Mouse (Mus musculus) limb, embryonic 11.5 days (tissue): ENCODE measurements around the gene Tnrc18. TPM values are rescaled to one million over a fixed set of nuclear protein-coding genes. Genes with fewer than 3 reads are reported as not detected.

ENCODE experiments used
- ATAC-seq: fragments of 200-750 bp; cut with Nextera tagmentation; 2 replicates; pipeline ENCODE4 v1.8.0; 2017; ENCODE audit warnings: low read depth; ENCODE audit not compliant: insufficient number of reproducible peaks, low FRiP score, low TSS enrichment
- DNase-seq: peaks from one replicate; pipeline ENCODE4 v3.0.0-alpha.2; 2015; ENCODE audit warnings: low spot score
- H3K27ac ChIP-seq: fragments of 300-500 bp; sonication (generic); replicated peaks from 2 replicates; pipeline ENCODE4 v1.5.1; 2014; ENCODE audit warnings: low read depth, mild to moderate bottlenecking, low read length
- H3K27me3 ChIP-seq: fragments of 300-500 bp; sonication (generic); 2 replicates; pipeline ENCODE4 v1.6.1; 2014; ENCODE audit warnings: mild to moderate bottlenecking, low read length, mixed read lengths; ENCODE audit not compliant: control insufficient read depth, insufficient read depth
- H3K36me3 ChIP-seq: fragments of 300-500 bp; sonication (generic); 2 replicates; pipeline ENCODE4 v1.6.1; 2014; ENCODE audit warnings: mild to moderate bottlenecking, low read length, moderate library complexity, mixed read lengths; ENCODE audit not compliant: control insufficient read depth, insufficient read depth
- H3K4me1 ChIP-seq: fragments of 300-500 bp; sonication (generic); 2 replicates; pipeline ENCODE4 v1.6.1; 2014; ENCODE audit warnings: low read length, mixed read lengths; ENCODE audit not compliant: control insufficient read depth, insufficient read depth
- H3K4me2 ChIP-seq: fragments of 300-500 bp; sonication (generic); 2 replicates; pipeline ENCODE4 v1.6.1; 2014; ENCODE audit warnings: low read depth, mild to moderate bottlenecking, moderate library complexity; ENCODE audit not compliant: severe bottlenecking
- H3K4me3 ChIP-seq: fragments of 300-500 bp; sonication (generic); 2 replicates; pipeline ENCODE4 v1.5.1; 2014; ENCODE audit warnings: low read depth, low read length
- H3K9ac ChIP-seq: fragments of 300-500 bp; sonication (generic); 2 replicates; pipeline ENCODE4 v1.6.1; 2014; ENCODE audit warnings: mild to moderate bottlenecking, low read length
- H3K9me3 ChIP-seq: fragments of 300-500 bp; sonication (generic); 2 replicates; pipeline ENCODE4 v1.6.1; 2016; ENCODE audit warnings: low read length; ENCODE audit not compliant: control insufficient read depth
- WGBS: fragments of 180-500 bp; shearing (Covaris S2); extraction: QIAGEN DNeasy Blood & Tissue Kit; methylation state at CpG from one replicate; pipeline ENCODE4 v1.1.7; 2014; 5-methylcytosine and 5-hydroxymethylcytosine counted together
- polyA plus RNA-seq: library from polyadenylated mRNA; unstranded; fragments of >200 nt; fragmentation: Nextera tagmentation; extraction: Ambion mirVana; gene quantifications from 2 replicates; pipeline ENCODE4 v1.2.1, GENCODE M21; 2014

Gene Tnrc18
- polyA plus RNA-seq, 1 experiment from 2014 or later, result 42.2 TPM

- H3K4me1 ChIP-seq, result peaks cover 21% of the 10 kb centered on the region
- DNase-seq (no peak), ATAC-seq (no peak)
- H3K9ac ChIP-seq, result no peak overlapping the region
- H3K9me3 ChIP-seq, result no peaks in the 10 kb centered on the region
- WGBS, result 39% methylated on average over 7 of the region's 7 CpGs
- no peak overlapping the region for H3K4me2 ChIP-seq
- H3K27me3 ChIP-seq, result no peaks in the 10 kb centered on the region
- no peak overlapping the region for H3K27ac ChIP-seq
- H3K4me3 ChIP-seq, result no peak overlapping the region
- peaks cover 16% of the 10 kb centered on the region for H3K36me3 ChIP-seq
These were observed 9.8 kb downstream of the Tnrc18 start for GRCm38 (mm10) chr5:142807661-142808060.

- Histone ChIP-seq H3K9ac (no peak overlapping the region), H3K27me3 (no peaks in the 10 kb centered on the region), H3K36me3 (peaks cover 9% of the 10 kb centered on the region), H3K4me1 (peaks cover 11% of the 10 kb centered on the region), H3K4me2 (no peak overlapping the region), H3K9me3 (no peaks in the 10 kb centered on the region), H3K4me3 (no peak overlapping the region), H3K27ac (no peak overlapping the region)
- ATAC-seq (no peak), DNase-seq (no peak)
- WGBS, result 90% methylated on average over 1 of the region's 1 CpGs
These were observed 13.7 kb downstream of the Tnrc18 start for GRCm38 (mm10) chr5:142803746-142804145.

- DNase-seq, result no peak
- 85% methylated on average over 4 of the region's 4 CpGs for WGBS
- no peaks in the 10 kb centered on the region for H3K27me3 ChIP-seq
- H3K27ac ChIP-seq, result no peak overlapping the region
- no peak overlapping the region for H3K4me3 ChIP-seq
- peaks cover 11% of the 10 kb centered on the region for H3K36me3 ChIP-seq
- H3K4me2 ChIP-seq, result no peak overlapping the region
- no peaks in the 10 kb centered on the region for H3K9me3 ChIP-seq
- H3K9ac ChIP-seq, result no peak overlapping the region
- peaks cover 11% of the 10 kb centered on the region for H3K4me1 ChIP-seq
- ATAC-seq, result no peak
These were observed 14.6 kb downstream of the Tnrc18 start for GRCm38 (mm10) chr5:142802884-142803283.

- no peak for DNase-seq
- peaks cover 11% of the 10 kb centered on the region for H3K4me1 ChIP-seq
- WGBS, result 73% methylated on average over 2 of the region's 2 CpGs
- H3K4me3 ChIP-seq, result no peak overlapping the region
- H3K36me3 ChIP-seq, result peaks cover 5% of the 10 kb centered on the region; the same call in 1 of the 2 replicates
- no peak for ATAC-seq
- no peak overlapping the region for H3K4me2 ChIP-seq
- H3K9me3 ChIP-seq, result no peaks in the 10 kb centered on the region
- H3K27ac ChIP-seq, result no peak overlapping the region
- no peaks in the 10 kb centered on the region for H3K27me3 ChIP-seq
- H3K9ac ChIP-seq, result no peak overlapping the region
These were observed 15.5 kb downstream of the Tnrc18 start for GRCm38 (mm10) chr5:142801977-142802376.

- Histone ChIP-seq H3K27ac (no peak overlapping the region), H3K9me3 (no peaks in the 10 kb centered on the region), H3K4me3 (no peak overlapping the region), H3K4me2 (no peak overlapping the region), H3K4me1 (peaks cover 11% of the 10 kb centered on the region), H3K36me3 (peaks cover 2% of the 10 kb centered on the region; the same call in 1 of the 2 replicates), H3K9ac (no peak overlapping the region), H3K27me3 (no peaks in the 10 kb centered on the region)
- 37% methylated on average over 6 of the region's 6 CpGs for WGBS
- DNase-seq (no peak), ATAC-seq (no peak)
These were observed 16.8 kb downstream of the Tnrc18 start for GRCm38 (mm10) chr5:142800656-142801055.

GRCm38 (mm10) chr5:142800198-142800597, 17.3 kb downstream of the Tnrc18 start:
- WGBS, result 40% methylated on average over 8 of the region's 8 CpGs
- Histone ChIP-seq H3K4me1 (peaks cover 11% of the 10 kb centered on the region), H3K4me3 (no peak overlapping the region)

GRCm38 (mm10) chr5:142799259-142799658, 18.2 kb downstream of the Tnrc18 start:
- no peak overlapping the region for H3K9ac ChIP-seq
- no peak overlapping the region for H3K4me3 ChIP-seq
- DNase-seq (no peak), ATAC-seq (no peak)
- no peak overlapping the region for H3K4me2 ChIP-seq
- no peak overlapping the region for H3K27ac ChIP-seq
- peaks cover 2% of the 10 kb centered on the region; the same call in 1 of the 2 replicates for H3K36me3 ChIP-seq
- H3K4me1 ChIP-seq, result peaks cover 11% of the 10 kb centered on the region
- no peaks in the 10 kb centered on the region for H3K27me3 ChIP-seq
- WGBS, result 88% methylated on average over 4 of the region's 4 CpGs
- H3K9me3 ChIP-seq, result no peaks in the 10 kb centered on the region

More at GRCm38 (mm10) chr5:142800198-142800597, 17.3 kb downstream of the Tnrc18 start:
- no peaks in the 10 kb centered on the region for H3K27me3 ChIP-seq
- no peak overlapping the region for H3K27ac ChIP-seq
- no peak for DNase-seq
- H3K9me3 ChIP-seq, result no peaks in the 10 kb centered on the region
- no peak overlapping the region for H3K4me2 ChIP-seq
- no peak overlapping the region for H3K9ac ChIP-seq
- no peak for ATAC-seq
- peaks cover 2% of the 10 kb centered on the region; the same call in 1 of the 2 replicates for H3K36me3 ChIP-seq

- no peaks in the 10 kb centered on the region for H3K9me3 ChIP-seq
- no peaks in the 10 kb centered on the region for H3K27me3 ChIP-seq
- ATAC-seq (no peak), DNase-seq (no peak)
- H3K36me3 ChIP-seq, result peaks cover 2% of the 10 kb centered on the region; the same call in 1 of the 2 replicates
- H3K4me2 ChIP-seq, result no peak overlapping the region
- no peak overlapping the region for H3K27ac ChIP-seq
- WGBS, result 92% methylated on average over 12 of the region's 12 CpGs
- peaks cover 11% of the 10 kb centered on the region for H3K4me1 ChIP-seq
- no peak overlapping the region for H3K4me3 ChIP-seq
- H3K9ac ChIP-seq, result no peak overlapping the region
These were observed 19.3 kb downstream of the Tnrc18 start for GRCm38 (mm10) chr5:142798190-142798589.

GRCm38 (mm10) chr5:142797620-142798019, 19.8 kb downstream of the Tnrc18 start:
- H3K27ac ChIP-seq, result no peak overlapping the region
- H3K4me1 ChIP-seq, result peaks cover 11% of the 10 kb centered on the region
- H3K27me3 ChIP-seq, result no peaks in the 10 kb centered on the region
- 87% methylated on average over 13 of the region's 13 CpGs for WGBS
- no peak overlapping the region for H3K9ac ChIP-seq
- H3K36me3 ChIP-seq, result peaks cover 2% of the 10 kb centered on the region; the same call in 1 of the 2 replicates
- H3K9me3 ChIP-seq, result no peaks in the 10 kb centered on the region
- H3K4me3 ChIP-seq, result no peak overlapping the region
- DNase-seq (no peak), ATAC-seq (no peak)
- no peak overlapping the region for H3K4me2 ChIP-seq
